Comparison of ENCODE assay signal across 28 mouse cellular contexts in genomic region chr3:135395085-135395484, GRCm38 (mm10). TPM values are rescaled to one million over a fixed set of nuclear protein-coding genes. Genes with fewer than 3 reads are reported as not detected.
DNase-seq lines count a peak whose midpoint lies in the region; ATAC-seq and TF ChIP-seq lines count a peak whose summit lies in the region.
"Had no signal": no experiment of that assay in that cellular context is flagged by ENCODE, and none has a peak within 500 bp of the region (broad histone marks: within the 10 kb centered on the region; RNA-seq: fewer than 3 reads in every experiment).

No protein-coding gene starts in this region.

- H3K79me2 ChIP-seq in liver, adult 2 months (ENCODE audit: control insufficient read depth, insufficient read depth, low read length): no peaks in the 10 kb centered on the region

- ATAC-seq in kidney, embryonic 14.5 days (ENCODE audit: low FRiP score, low TSS enrichment): no peak
- ATAC-seq in liver, embryonic 12.5 days: no peak
- peak; percentile 77 for ATAC-seq in intestine, embryonic 16.5 days
- peak; percentile 87 for ATAC-seq in stomach, postnatal 0 days (ENCODE audit: low FRiP score, low TSS enrichment)
- ATAC-seq: activated CD4-positive, CD25-positive, alpha-beta regulatory T cell, adult 4 months; forebrain, embryonic 13.5 days; hindbrain, postnatal 0 days; midbrain, embryonic 15.5 days had no signal

- no peak overlapping the region for H3K27ac ChIP-seq in kidney, adult 2 months (ENCODE audit: insufficient read depth, low read depth, low read length)
- no peak overlapping the region for H3K27ac ChIP-seq in kidney, embryonic 14.5 days (ENCODE audit: low read depth, low read length)
- no peak overlapping the region for H3K27ac ChIP-seq in liver, adult 2 months (replicated peaks; ENCODE audit: insufficient read depth, low read depth, low read length)
- no peak overlapping the region for H3K27ac ChIP-seq in liver, embryonic 12.5 days
- peak overlapping the region; percentile 23; the same call in 1 of the 2 replicates for H3K27ac ChIP-seq in intestine, embryonic 16.5 days (ENCODE audit: low read length)
- H3K27ac ChIP-seq in stomach, postnatal 0 days (replicated peaks): no peak overlapping the region
- H3K27ac ChIP-seq: forebrain, embryonic 13.5 days; hindbrain, embryonic 12.5 days; hindbrain, postnatal 0 days; lung, embryonic 15.5 days; midbrain, embryonic 10.5 days; midbrain, embryonic 15.5 days; neural tube, embryonic 15.5 days had no signal

- TF ChIP-seq CTCF in kidney, adult 2 months (conservative IDR thresholded peaks at IDR 0.05; ENCODE audit: insufficient read depth, insufficient read length, low read depth, low read length): no peak
- TF ChIP-seq CTCF in liver, adult 2 months (IDR thresholded peaks at IDR 0.05; ENCODE audit: low read depth, low read length): no peak
- TF ChIP-seq CTCF in stomach, postnatal 0 days (IDR thresholded peaks at IDR 0.05; ENCODE audit: low read depth): no peak

- no peak overlapping the region for H3K4me2 ChIP-seq in kidney, embryonic 14.5 days (replicated peaks; ENCODE audit: low read depth, low read length)
- no peak overlapping the region for H3K4me2 ChIP-seq in liver, embryonic 12.5 days
- no peak overlapping the region for H3K4me2 ChIP-seq in intestine, embryonic 16.5 days (ENCODE audit: low read depth, low read length)
- no peak overlapping the region for H3K4me2 ChIP-seq in stomach, postnatal 0 days (replicated peaks; ENCODE audit: low read depth)
- H3K4me2 ChIP-seq: forebrain, embryonic 13.5 days; heart, embryonic 11.5 days; hindbrain, embryonic 12.5 days; lung, embryonic 15.5 days; midbrain, embryonic 15.5 days; neural tube, embryonic 15.5 days had no signal

- no peaks in the 10 kb centered on the region for H3K27me3 ChIP-seq in kidney, adult 2 months (replicated peaks; ENCODE audit: control insufficient read depth, insufficient read depth, low read length)
- no peaks in the 10 kb centered on the region for H3K27me3 ChIP-seq in kidney, embryonic 14.5 days (ENCODE audit: control insufficient read depth, insufficient read depth, low read length)
- H3K27me3 ChIP-seq in liver, adult 2 months (ENCODE audit: control insufficient read depth, insufficient read depth, low read length): no peaks in the 10 kb centered on the region
- H3K27me3 ChIP-seq in liver, embryonic 12.5 days (replicated peaks): no peaks in the 10 kb centered on the region
- H3K27me3 ChIP-seq in intestine, embryonic 16.5 days (replicated peaks; ENCODE audit: control insufficient read depth, insufficient read depth, low read length): no peaks in the 10 kb centered on the region
- H3K27me3 ChIP-seq in stomach, postnatal 0 days (ENCODE audit: control insufficient read depth, insufficient read depth, low read length): no peaks in the 10 kb centered on the region
- H3K27me3 ChIP-seq: forebrain, embryonic 13.5 days; hindbrain, embryonic 12.5 days; lung, embryonic 15.5 days; midbrain, embryonic 15.5 days; neural tube, embryonic 15.5 days had no signal

- H3K9me3 ChIP-seq in kidney, embryonic 14.5 days (ENCODE audit: control insufficient read depth, low read length): no peaks in the 10 kb centered on the region
- no peaks in the 10 kb centered on the region for H3K9me3 ChIP-seq in liver, embryonic 12.5 days (replicated peaks)
- H3K9me3 ChIP-seq in intestine, embryonic 16.5 days (ENCODE audit: control insufficient read depth, low read length): no peaks in the 10 kb centered on the region
- H3K9me3 ChIP-seq in stomach, postnatal 0 days (ENCODE audit: control insufficient read depth, low read length): no peaks in the 10 kb centered on the region
- H3K9me3 ChIP-seq: forebrain, embryonic 13.5 days; hindbrain, embryonic 12.5 days; lung, embryonic 15.5 days; midbrain, embryonic 10.5 days; midbrain, embryonic 15.5 days; neural tube, embryonic 15.5 days had no signal

- no peak for TF ChIP-seq POLR2A in kidney, adult 2 months (IDR thresholded peaks at IDR 0.05; ENCODE audit: low read depth, low read length)
- no peak for TF ChIP-seq POLR2A in liver, adult 2 months (IDR thresholded peaks at IDR 0.05; ENCODE audit: extremely low read depth, insufficient read depth, low read length)

- no peak for TF ChIP-seq EP300 in stomach, postnatal 0 days (optimal IDR thresholded peaks at IDR 0.05)

- H3K4me1 ChIP-seq in kidney, adult 2 months (ENCODE audit: control insufficient read depth, insufficient read depth, low read length): 0 out of 2 replicates have a peak, but pooled peaks cover 2% of the 10 kb centered on the region
- H3K4me1 ChIP-seq in kidney, embryonic 14.5 days (ENCODE audit: control insufficient read depth, insufficient read depth, low read length): 0 out of 2 replicates have a peak, but pooled peaks cover 2% of the 10 kb centered on the region
- H3K4me1 ChIP-seq in liver, adult 2 months (ENCODE audit: control insufficient read depth, insufficient read depth, low read length): peaks cover 8% of the 10 kb centered on the region; the same call in 1 of the 2 replicates
- H3K4me1 ChIP-seq in liver, embryonic 12.5 days: 0 out of 2 replicates have a peak, but pooled peaks cover 6% of the 10 kb centered on the region
- peaks cover 4% of the 10 kb centered on the region; the same call in 1 of the 2 replicates for H3K4me1 ChIP-seq in intestine, embryonic 16.5 days (ENCODE audit: control insufficient read depth, insufficient read depth, low read length)
- H3K4me1 ChIP-seq in stomach, postnatal 0 days (replicated peaks; ENCODE audit: control insufficient read depth, insufficient read depth): no peaks in the 10 kb centered on the region
- H3K4me1 ChIP-seq: lung, embryonic 15.5 days; neural tube, embryonic 15.5 days had no signal

- 61% methylated on average over 5 of the region's 5 CpGs for WGBS in kidney, adult 2 months
- 68% methylated on average over 5 of the region's 5 CpGs for WGBS in kidney, embryonic 14.5 days
- 56% methylated on average over 5 of the region's 5 CpGs for WGBS in liver, adult 2 months
- WGBS in liver, embryonic 12.5 days (ENCODE audit: insufficient replicate concordance): 75% methylated on average over 5 of the region's 5 CpGs
- 64% methylated on average over 5 of the region's 5 CpGs for WGBS in intestine, embryonic 16.5 days
- 53% methylated on average over 5 of the region's 5 CpGs for WGBS in stomach, postnatal 0 days

- no peak overlapping the region for H3K9ac ChIP-seq in kidney, embryonic 14.5 days (ENCODE audit: low read depth, low read length)
- no peak overlapping the region for H3K9ac ChIP-seq in liver, adult 2 months (ENCODE audit: low read depth, low read length)
- H3K9ac ChIP-seq in liver, embryonic 12.5 days: no peak overlapping the region
- H3K9ac ChIP-seq in intestine, embryonic 16.5 days (ENCODE audit: low read depth, low read length): no peak overlapping the region
- no peak overlapping the region for H3K9ac ChIP-seq in stomach, postnatal 0 days (ENCODE audit: low read length)
- H3K9ac ChIP-seq: forebrain, embryonic 13.5 days; hindbrain, embryonic 12.5 days; lung, embryonic 15.5 days; midbrain, embryonic 15.5 days; neural tube, embryonic 15.5 days had no signal

- H3K4me3 ChIP-seq in kidney, adult 2 months (ENCODE audit: insufficient read depth, low read depth, low read length): no peak overlapping the region
- no peak overlapping the region for H3K4me3 ChIP-seq in kidney, embryonic 14.5 days (ENCODE audit: low read length)
- no peak overlapping the region for H3K4me3 ChIP-seq in liver, adult 2 months (ENCODE audit: insufficient read depth, low read depth, low read length)
- no peak overlapping the region for H3K4me3 ChIP-seq in liver, embryonic 12.5 days
- no peak overlapping the region for H3K4me3 ChIP-seq in intestine, embryonic 16.5 days (ENCODE audit: low read length)
- H3K4me3 ChIP-seq in stomach, postnatal 0 days (ENCODE audit: low read depth, low read length): no peak overlapping the region
- H3K4me3 ChIP-seq: forebrain, embryonic 13.5 days; hindbrain, embryonic 12.5 days; lung, embryonic 15.5 days; midbrain, embryonic 10.5 days; midbrain, embryonic 15.5 days; neural tube, embryonic 15.5 days had no signal

- no peaks in the 10 kb centered on the region for H3K36me3 ChIP-seq in kidney, adult 2 months (ENCODE audit: control insufficient read depth, insufficient read depth, low read length)
- no peaks in the 10 kb centered on the region for H3K36me3 ChIP-seq in kidney, embryonic 14.5 days (ENCODE audit: control insufficient read depth, insufficient read depth, low read length)
- no peaks in the 10 kb centered on the region for H3K36me3 ChIP-seq in liver, adult 2 months (ENCODE audit: control insufficient read depth, insufficient read depth, low read length)
- H3K36me3 ChIP-seq in liver, embryonic 12.5 days: no peaks in the 10 kb centered on the region
- no peaks in the 10 kb centered on the region for H3K36me3 ChIP-seq in intestine, embryonic 16.5 days (ENCODE audit: control insufficient read depth, insufficient read depth, low read length)
- no peaks in the 10 kb centered on the region for H3K36me3 ChIP-seq in stomach, postnatal 0 days (ENCODE audit: control insufficient read depth, insufficient read depth, low read length)
- H3K36me3 ChIP-seq: hindbrain, embryonic 12.5 days; lung, embryonic 15.5 days; midbrain, embryonic 10.5 days; midbrain, embryonic 15.5 days; neural tube, embryonic 15.5 days had no signal

- peak; percentile 25 for DNase-seq in kidney, adult 2 months
- peak; percentile 7 for DNase-seq in liver, adult 2 months (ENCODE audit: extremely low read depth, low read depth, low spot score)
- peak; percentile 50 for DNase-seq in stomach, postnatal 0 days (ENCODE audit: low spot score)
- DNase-seq in cerebellum, postnatal 25 days: no peak
- DNase-seq: adrenal gland, adult 8-10 months; cerebellum, adult 8-10 months; cerebellum, postnatal 36 days; gastrocnemius, postnatal 10 days; heart, postnatal 36 days; liver; retina, postnatal 1 day; right cerebral cortex, postnatal 25 days; spleen, adult 18-20 months had no signal

RNA-seq across cellular contexts. Expression of gene Cisd2, which starts 28.6 kb away (rescaled TPM):
- 28.7 and 33.5 TPM in 2 replicates for polyA plus RNA-seq in kidney, adult 2 months (2012; rRNA removed)
- polyA plus RNA-seq in kidney, embryonic 14.5 days (2014; fragmentation: Nextera tagmentation; extraction: Ambion mirVana): 58.3 and 73.2 TPM in 2 replicates
- 17.4 and 20.5 TPM in 2 replicates for total RNA-seq in liver, adult 2 months (2014; rRNA removed)
- polyA plus RNA-seq in liver, adult 2 months (2012; rRNA removed): 19.2 and 23.1 TPM in 2 replicates
- polyA plus RNA-seq in liver, embryonic 12.5 days (2016; fragmentation: Nextera tagmentation; extraction: Ambion mirVana): 45.4 and 45.7 TPM in 2 replicates
- polyA plus RNA-seq in intestine, embryonic 16.5 days (2015; fragmentation: Nextera tagmentation; extraction: Ambion mirVana): 61.2 and 61.9 TPM in 2 replicates
- polyA plus RNA-seq in stomach, postnatal 0 days (2015; fragmentation: Nextera tagmentation; extraction: Ambion mirVana): 34.2 and 35.5 TPM in 2 replicates

RNA-seq across cellular contexts. Expression of gene Ube2d3, which starts 42.9 kb away (rescaled TPM):
- polyA plus RNA-seq in kidney, adult 2 months (2012; rRNA removed): 307 and 333 TPM in 2 replicates
- polyA plus RNA-seq in kidney, embryonic 14.5 days (2014; fragmentation: Nextera tagmentation; extraction: Ambion mirVana): 509 and 612 TPM in 2 replicates
- total RNA-seq in liver, adult 2 months (2014; rRNA removed): 230 and 243 TPM in 2 replicates
- 210 and 283 TPM in 2 replicates for polyA plus RNA-seq in liver, adult 2 months (2012; rRNA removed)
- polyA plus RNA-seq in liver, embryonic 12.5 days (2016; fragmentation: Nextera tagmentation; extraction: Ambion mirVana): 331 and 332 TPM in 2 replicates
- 497 and 511 TPM in 2 replicates for polyA plus RNA-seq in intestine, embryonic 16.5 days (2015; fragmentation: Nextera tagmentation; extraction: Ambion mirVana)
- polyA plus RNA-seq in stomach, postnatal 0 days (2015; fragmentation: Nextera tagmentation; extraction: Ambion mirVana): 420 and 430 TPM in 2 replicates

RNA-seq across cellular contexts. Expression of gene Slc9b1, which starts 47.3 kb away (rescaled TPM):
- polyA plus RNA-seq in kidney, adult 2 months (2012; rRNA removed): 0.06 TPM in 1 of 2 replicates, not detected in the other
- 0.27 and 0.46 TPM in 2 replicates for polyA plus RNA-seq in kidney, embryonic 14.5 days (2014; fragmentation: Nextera tagmentation; extraction: Ambion mirVana)
- 0.09 TPM in 1 of 2 replicates, not detected in the other for total RNA-seq in liver, adult 2 months (2014; rRNA removed)
- polyA plus RNA-seq in liver, adult 2 months (2012; rRNA removed): not detected in 2 replicates
- 0.07 and 0.25 TPM in 2 replicates for polyA plus RNA-seq in liver, embryonic 12.5 days (2016; fragmentation: Nextera tagmentation; extraction: Ambion mirVana)
- 0.17 and 0.27 TPM in 2 replicates for polyA plus RNA-seq in intestine, embryonic 16.5 days (2015; fragmentation: Nextera tagmentation; extraction: Ambion mirVana)
- 0.07 and 0.08 TPM in 2 replicates for polyA plus RNA-seq in stomach, postnatal 0 days (2015; fragmentation: Nextera tagmentation; extraction: Ambion mirVana)
- total RNA-seq: gastrocnemius, postnatal 10 days; hindbrain, postnatal 0 days; megakaryocyte progenitor cell, adult 5-6 weeks had no signal
- polyA plus RNA-seq: forebrain, embryonic 13.5 days; heart, embryonic 16.5 days; hindbrain, embryonic 12.5 days; hindbrain, postnatal 0 days; liver, embryonic 16.5 days; midbrain, embryonic 15.5 days had no signal

Comparison
In these comparisons a context has a peak if more than half of its experiments do, and no peak if none do; other contexts are left out.
1. DNase-seq: peak in kidney, adult 2 months (single experiment), liver, adult 2 months (single experiment) and stomach, postnatal 0 days (single experiment); none in cerebellum, postnatal 25 days (0 of 2).
2. ATAC-seq: peak in intestine, embryonic 16.5 days (single experiment) and stomach, postnatal 0 days (single experiment); none in kidney, embryonic 14.5 days (single experiment) and liver, embryonic 12.5 days (single experiment).